Mouse (Mus musculus) adrenal gland, adult (tissue): Measurements from ENCODE around the gene 1700029J07Rik.

Experiments
- DNase-seq, 2 experiments: peaks; one replicate each; pipeline ENCODE4 v3.0.0; 2022 to 2023; ENCODE audit warnings: low spot score in 1 of 2; ENCODE audit not compliant: inconsistent age in 2 of 2

1700029J07Rik gene

GRCm38 (mm10) chr8:45975126-45975836, at the start of gene 1700029J07Rik, which contains the start of gene Ufsp2:
Gene 1700029J07Rik (minus strand): TSS chr8:45975252.
Gene Ufsp2 (plus strand): TSS chr8:45975528.
- peak; percentile 97 to 99 for DNase-seq

- no peak for DNase-seq
Observed at GRCm38 (mm10) chr8:46024392-46024791, 49.3 kb upstream of the 1700029J07Rik start.

GRCm38 (mm10) chr8:46022758-46023157, 47.7 kb upstream of the 1700029J07Rik start:
- DNase-seq = no peak

- DNase-seq = no peak
Observed at GRCm38 (mm10) chr8:46022203-46022602, 47.2 kb upstream of the 1700029J07Rik start.

- peak in 1 of 2 experiments; percentile 36 for DNase-seq
Observed at GRCm38 (mm10) chr8:46010746-46011680, 36.0 kb upstream of the 1700029J07Rik start.

GRCm38 (mm10) chr8:46010306-46010705, 35.3 kb upstream of the 1700029J07Rik start:
- no peak for DNase-seq

GRCm38 (mm10) chr8:46007050-46007672, 32.1 kb upstream of the 1700029J07Rik start:
- no peak for DNase-seq

GRCm38 (mm10) chr8:46005596-46005995, 30.5 kb upstream of the 1700029J07Rik start, which contains the start of gene Ankrd37:
Gene Ankrd37 (minus strand): TSS chr8:46005707.
- no peak for DNase-seq

GRCm38 (mm10) chr8:45999784-46000705, 25.0 kb upstream of the 1700029J07Rik start:
- DNase-seq = peak; percentile 99 to 100

GRCm38 (mm10) chr8:45999138-45999783, 24.2 kb upstream of the 1700029J07Rik start, which contains the start of gene Lrp2bp:
Gene Lrp2bp (plus strand): TSS chr8:45999303.
- DNase-seq = no peak

- no peak for DNase-seq
Observed at GRCm38 (mm10) chr8:45998228-45998627, 23.2 kb upstream of the 1700029J07Rik start.

- no peak for DNase-seq
Observed at GRCm38 (mm10) chr8:45995576-45995975, 20.5 kb upstream of the 1700029J07Rik start.

GRCm38 (mm10) chr8:45994111-45994510, 19.1 kb upstream of the 1700029J07Rik start:
- DNase-seq = no peak

- no peak for DNase-seq
Observed at GRCm38 (mm10) chr8:45990631-45991310, 15.7 kb upstream of the 1700029J07Rik start.

- no peak for DNase-seq
Observed at GRCm38 (mm10) chr8:45988189-45988588, 13.1 kb upstream of the 1700029J07Rik start.

- no peak for DNase-seq
Observed at GRCm38 (mm10) chr8:45986665-45987064, 11.6 kb upstream of the 1700029J07Rik start.

GRCm38 (mm10) chr8:45975837-45976468, 901 bp upstream of the 1700029J07Rik start:
- DNase-seq = no peak

GRCm38 (mm10) chr8:45973988-45974505, 1.0 kb downstream of the 1700029J07Rik start:
- DNase-seq = no peak
